Mouse (Mus musculus) heart, postnatal 0 days (tissue): Measurements from ENCODE around the gene Grm4.

ENCODE experiments used
- CTCF ChIP-seq: IDR thresholded peaks from 2 replicates; pipeline ENCODE4 v1.5.1; 2016; ENCODE audit warnings: antibody characterized with exemption, control low read depth, low read depth
- EP300 ChIP-seq: IDR thresholded peaks from 2 replicates; pipeline ENCODE4 v1.6.1; 2016; ENCODE audit warnings: antibody characterized with exemption, low read depth

DNA sequence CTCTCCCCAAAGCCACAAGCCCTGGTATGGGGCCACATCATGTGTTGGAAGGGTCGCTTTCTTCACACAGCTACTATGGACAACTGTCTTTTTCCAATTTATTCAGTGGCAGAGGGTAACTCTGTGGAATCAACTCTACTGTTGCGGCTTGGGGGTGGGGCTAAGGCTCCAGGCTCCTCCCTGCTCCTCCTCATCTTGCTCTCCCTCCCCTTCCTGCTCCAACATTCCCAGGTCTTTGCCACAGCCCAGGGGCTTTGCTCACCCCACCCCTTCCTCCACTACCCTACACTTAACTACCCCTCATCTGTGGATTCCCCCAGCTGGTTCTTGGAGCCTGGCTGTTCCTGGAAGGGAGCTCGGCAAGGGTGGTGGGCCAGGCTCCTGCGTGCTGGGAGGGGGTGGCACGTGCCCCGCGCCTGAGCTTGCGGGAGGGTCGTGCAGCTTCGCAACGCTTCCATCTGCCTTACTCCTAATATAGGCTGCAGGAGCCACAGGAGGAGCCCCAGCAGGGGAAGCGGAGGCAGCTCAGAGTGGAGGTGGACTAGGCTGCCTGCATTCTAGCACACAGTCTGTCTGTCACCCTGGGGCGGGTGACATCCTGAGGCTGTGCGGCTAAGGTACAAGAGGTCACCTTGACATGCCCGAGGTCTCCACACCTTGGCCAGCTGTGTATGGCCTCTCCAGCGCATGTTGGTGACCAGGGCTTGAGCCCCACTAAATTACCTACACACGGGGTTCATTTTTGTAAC is 135.5 kb downstream of the Grm4 start:
- TF ChIP-seq CTCF (no peak), EP300 (no peak)
